Mouse (Mus musculus) lung, adult 2 months (tissue): ENCODE results near the gene 4930451I11Rik.

Source experiments
- CTCF ChIP-seq: fragments of 200-500 bp; IDR thresholded peaks from 2 replicates; pipeline ENCODE4 v1.5.1; 2011; ENCODE audit warnings: mild to moderate bottlenecking, low read length, control low read depth; ENCODE audit not compliant: insufficient read depth
- POLR2A ChIP-seq: fragments of 200-500 bp; IDR thresholded peaks from 2 replicates; pipeline ENCODE4 v1.6.1; 2011; ENCODE audit warnings: low read depth, mild to moderate bottlenecking, control low read depth, low read length, borderline replicate concordance; ENCODE audit errors: extremely low read depth

DNA sequence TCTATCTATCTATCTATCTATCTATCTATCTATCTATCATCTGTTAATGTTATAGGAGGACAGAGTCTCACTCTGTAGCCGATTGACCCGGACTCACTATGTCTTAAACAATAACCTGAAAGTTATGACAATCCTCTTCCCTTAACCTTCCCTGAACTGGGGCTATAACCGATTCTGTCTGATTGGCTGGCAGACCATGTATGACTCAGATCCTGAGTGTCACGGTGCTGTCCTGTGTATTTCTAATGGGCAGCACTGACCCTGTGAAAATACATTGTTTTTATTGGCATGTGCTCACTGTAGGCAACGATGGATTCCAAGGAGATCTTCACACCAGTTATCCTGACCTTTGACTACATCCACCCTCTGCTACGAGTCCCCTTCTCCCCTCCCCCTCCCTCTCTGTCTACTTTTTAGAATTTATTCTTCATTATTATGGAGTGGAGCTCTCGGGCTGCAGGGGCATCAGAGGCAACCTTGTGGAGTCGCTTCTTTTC lies 15.7 kb downstream of the 4930451I11Rik start:
- TF ChIP-seq POLR2A (no peak), CTCF (no peak)
